Mouse (Mus musculus) thymus, postnatal 14 days (tissue): ENCODE data around the gene Heyl.
"Not testable (repeated sequence)": the region's sequence is repeated elsewhere in the genome, so short reads cannot be mapped to it uniquely, and the experiment has no call there.

Source experiments
- DNase-seq: peaks from one replicate; pipeline ENCODE4 v3.0.0; 2021

Gene Heyl

GRCm38 (mm10) chr4:123289038-123289437 lies 55.7 kb downstream of the Heyl start:
- no peak for DNase-seq

DNA sequence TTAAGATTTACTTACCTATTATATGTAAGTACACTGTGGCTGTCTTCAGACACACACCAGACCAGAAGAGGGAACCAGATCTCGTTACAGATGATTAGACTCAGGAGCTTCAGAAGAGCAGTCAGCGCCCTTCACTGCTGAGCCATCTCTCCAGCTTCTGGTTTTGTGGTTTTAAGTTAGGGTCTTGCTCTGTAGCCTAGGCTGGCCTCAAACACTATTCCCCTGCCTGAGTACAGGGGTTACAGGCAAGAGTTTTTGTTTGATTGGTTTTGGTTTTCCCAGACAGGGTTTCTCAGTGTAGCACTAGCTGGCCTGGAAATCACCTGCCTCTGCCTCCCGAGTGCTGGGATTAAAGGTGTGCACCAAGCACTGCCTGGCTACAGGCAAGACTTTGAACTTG lies 59.0 kb downstream of the Heyl start:
- no peak for DNase-seq

GRCm38 (mm10) chr4:123292989-123293388 lies 59.6 kb downstream of the Heyl start:
- no peak for DNase-seq

GRCm38 (mm10) chr4:123293661-123294443 lies 60.5 kb downstream of the Heyl start:
- no peak for DNase-seq

GRCm38 (mm10) chr4:123295026-123295425 lies 61.7 kb downstream of the Heyl start:
- DNase-seq = not testable (repeated sequence)

- no peak for DNase-seq
These were observed 62.3 kb downstream of the Heyl start for GRCm38 (mm10) chr4:123295516-123296147.

DNA sequence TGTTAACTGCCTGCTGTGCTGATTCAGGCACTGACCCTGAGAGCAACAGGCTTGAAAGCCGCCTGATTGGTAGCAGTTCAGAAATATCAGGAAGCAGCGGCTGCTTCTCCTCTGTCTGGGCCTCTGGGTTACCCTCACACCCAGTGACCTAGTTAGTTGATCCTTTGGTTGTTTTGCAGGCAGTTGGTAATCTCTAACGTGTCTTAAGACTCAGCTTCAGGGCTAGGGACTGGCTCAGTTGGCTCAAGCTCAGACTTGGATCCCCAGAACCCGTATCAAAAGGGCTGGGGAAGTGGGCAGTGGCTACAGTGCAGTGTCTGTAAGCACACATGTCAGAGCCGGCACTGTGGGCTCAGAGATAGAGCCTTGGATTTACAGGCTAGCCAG lies 62.8 kb downstream of the Heyl start:
- no peak for DNase-seq

- DNase-seq = no peak
These were observed 64.0 kb downstream of the Heyl start for GRCm38 (mm10) chr4:123297195-123297960.

GRCm38 (mm10) chr4:123298226-123298625 lies 64.9 kb downstream of the Heyl start:
- DNase-seq = no peak

DNA sequence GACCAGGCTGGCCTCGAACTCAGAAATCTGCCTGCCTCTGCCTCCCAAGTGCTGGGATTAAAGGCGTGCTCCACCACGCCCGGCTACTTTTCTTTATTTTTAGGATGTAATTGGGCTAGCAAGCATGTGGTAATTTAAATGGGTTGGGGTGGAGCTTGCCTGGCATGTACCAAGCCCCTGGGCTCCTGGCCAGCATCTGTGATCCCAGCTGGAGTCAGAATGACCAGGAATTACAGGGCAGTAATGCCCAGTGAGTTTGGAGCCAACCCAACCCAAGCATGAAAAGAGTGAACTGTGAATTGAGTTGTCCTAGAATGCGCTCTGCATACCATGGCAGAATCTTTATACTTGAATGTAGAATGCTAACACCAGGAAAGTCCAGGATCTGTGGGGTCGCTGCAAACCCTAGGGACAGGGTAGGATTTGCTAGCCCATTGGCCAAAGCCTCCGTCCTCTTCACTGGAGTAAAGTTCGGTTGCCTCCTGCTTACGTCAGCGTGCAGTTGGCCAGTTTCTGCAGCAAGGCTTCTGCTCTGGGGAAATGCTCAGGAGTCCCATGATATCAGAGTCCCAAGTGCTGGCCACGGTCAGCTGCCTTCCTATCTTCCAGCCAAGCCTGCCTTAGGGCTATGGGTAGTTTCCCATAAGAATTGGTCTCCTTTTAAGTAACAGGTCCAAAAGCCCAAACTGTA lies 65.8 kb downstream of the Heyl start:
- DNase-seq = no peak
